Mouse (Mus musculus): ENCODE data around the gene Rnd1. TPM values are rescaled to one million over a fixed set of nuclear protein-coding genes. Genes with fewer than 3 reads are reported as not detected.

The Rnd1 gene
- total RNA-seq, 2 experiments from 2014 or later = 8.3 to 9.4 TPM

DNA sequence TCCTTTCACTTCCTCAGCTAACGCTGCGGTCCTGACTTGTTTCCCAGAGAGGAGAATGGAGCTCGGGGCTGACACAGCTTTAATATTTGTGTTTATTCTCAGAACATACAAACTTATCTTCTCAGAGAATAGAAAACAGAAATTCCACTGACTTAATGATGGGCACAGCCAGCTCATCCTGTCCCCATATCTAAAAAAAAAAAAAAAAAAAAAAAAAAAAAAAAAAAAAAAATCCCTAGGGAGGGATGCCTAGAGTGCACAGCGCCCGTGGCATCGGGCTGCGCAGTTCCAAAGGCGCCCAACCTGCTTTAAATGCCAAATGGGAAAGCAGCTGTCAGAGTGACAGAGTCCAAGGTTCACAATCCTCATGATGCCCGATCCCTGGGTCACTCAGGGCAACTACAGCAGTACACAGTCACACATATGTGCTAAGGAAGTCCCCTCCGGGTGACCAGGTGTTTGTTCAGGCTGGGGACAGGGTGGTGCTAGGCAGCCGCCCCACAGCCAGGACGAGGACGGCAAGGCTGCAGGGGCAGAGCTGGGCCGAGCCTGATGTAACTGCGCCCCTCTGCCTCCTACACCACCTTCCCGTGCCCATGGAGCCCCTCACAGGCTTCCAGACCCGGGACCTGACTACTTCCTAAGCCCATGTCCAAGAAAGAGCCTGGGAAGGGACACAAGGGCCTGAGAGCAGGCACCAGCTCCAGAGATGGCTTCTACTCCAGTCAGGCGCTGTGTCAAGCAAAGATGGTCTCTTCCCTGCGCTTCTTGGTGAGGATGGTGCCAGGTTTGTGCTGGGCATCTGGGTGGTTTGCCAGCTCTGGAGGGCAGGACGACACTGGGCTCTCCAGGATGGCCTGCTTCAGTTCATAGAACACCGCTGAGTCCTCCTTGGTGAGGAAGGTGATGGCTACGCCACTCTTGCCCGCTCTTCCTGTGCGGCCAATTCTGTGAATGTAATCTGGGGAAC lies 31.9 kb downstream of the Rnd1 start:
- DNase-seq (ENCODE audit: extremely low spot score in 1 of 2, low spot score in 1 of 2) = no peak

- DNase-seq (ENCODE audit: extremely low spot score in 1 of 2, low spot score in 1 of 2) = no peak
These were observed 32.9 kb downstream of the Rnd1 start for GRCm38 (mm10) chr15:98644406-98644805.

DNA sequence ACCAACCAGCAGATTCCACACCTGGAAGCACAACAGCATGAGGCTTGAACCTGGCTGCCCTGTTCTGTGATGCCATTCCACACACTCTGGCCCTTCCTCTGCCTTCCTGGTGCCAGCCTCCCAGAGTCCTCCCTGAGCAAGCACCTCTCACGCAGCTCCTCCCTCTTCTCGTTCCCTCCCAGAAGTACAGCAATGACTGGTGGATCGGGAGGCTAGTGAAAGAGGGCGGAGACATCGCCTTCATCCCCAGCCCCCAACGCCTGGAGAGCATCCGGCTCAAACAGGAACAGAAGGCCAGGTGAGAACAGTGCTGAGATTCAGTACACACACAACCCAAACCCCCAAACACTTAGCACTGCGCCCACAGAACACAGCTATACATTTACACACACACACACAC lies 37.1 kb downstream of the Rnd1 start:
- DNase-seq (ENCODE audit: extremely low spot score in 1 of 2, low spot score in 1 of 2) = no peak

GRCm38 (mm10) chr15:98637155-98637554 lies 40.1 kb downstream of the Rnd1 start:
- DNase-seq (ENCODE audit: extremely low spot score in 1 of 2, low spot score in 1 of 2) = no peak

DNA sequence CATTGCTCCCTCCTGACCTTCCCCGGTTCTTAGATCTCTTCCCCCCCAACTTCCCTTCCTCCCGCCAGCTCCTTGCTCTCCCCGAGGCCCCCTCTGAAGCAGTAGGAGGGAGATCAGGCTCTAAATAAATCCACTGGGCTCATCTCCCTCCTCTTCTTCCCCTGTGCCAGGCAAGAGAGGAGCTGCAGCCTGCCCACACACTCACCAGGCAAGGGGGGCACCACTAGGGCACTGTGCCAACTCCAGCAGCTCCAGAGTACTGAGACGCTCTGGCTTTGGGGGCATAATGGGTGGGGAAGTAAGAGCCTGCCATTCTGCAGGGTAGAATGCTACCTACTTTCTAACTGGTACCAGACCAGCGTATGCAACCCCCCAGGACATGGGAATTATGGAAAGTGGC lies 40.7 kb downstream of the Rnd1 start:
- no peak for DNase-seq (ENCODE audit: extremely low spot score in 1 of 2, low spot score in 1 of 2)

DNA sequence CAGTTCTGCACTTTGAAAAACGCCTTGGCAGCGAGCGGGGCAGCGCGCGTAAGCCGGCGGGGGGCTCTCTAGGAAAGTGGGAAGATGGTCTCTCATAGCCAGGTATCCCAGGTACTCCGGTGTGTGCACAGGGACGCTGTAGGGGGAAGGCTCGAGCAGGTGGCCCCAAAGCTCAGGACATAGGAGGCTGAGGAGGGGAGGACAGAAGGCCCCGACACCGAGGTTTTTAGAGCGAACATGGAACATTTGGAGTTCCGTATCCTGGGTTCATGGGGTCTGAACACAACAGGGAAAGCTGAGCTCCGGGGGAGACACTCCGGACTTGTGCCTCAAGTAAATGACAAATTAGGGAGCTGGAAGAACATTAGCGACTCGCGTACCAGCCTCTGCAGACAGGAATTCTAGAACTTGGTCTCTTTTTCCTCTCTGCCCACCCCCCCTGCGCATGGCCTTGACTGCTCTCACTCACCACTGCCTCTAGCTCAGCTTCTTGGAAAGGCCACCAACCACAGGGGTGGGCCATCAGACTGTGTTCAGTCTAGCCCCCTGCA lies 41.9 kb downstream of the Rnd1 start:
- no peak for DNase-seq (ENCODE audit: extremely low spot score in 1 of 2, low spot score in 1 of 2)

DNA sequence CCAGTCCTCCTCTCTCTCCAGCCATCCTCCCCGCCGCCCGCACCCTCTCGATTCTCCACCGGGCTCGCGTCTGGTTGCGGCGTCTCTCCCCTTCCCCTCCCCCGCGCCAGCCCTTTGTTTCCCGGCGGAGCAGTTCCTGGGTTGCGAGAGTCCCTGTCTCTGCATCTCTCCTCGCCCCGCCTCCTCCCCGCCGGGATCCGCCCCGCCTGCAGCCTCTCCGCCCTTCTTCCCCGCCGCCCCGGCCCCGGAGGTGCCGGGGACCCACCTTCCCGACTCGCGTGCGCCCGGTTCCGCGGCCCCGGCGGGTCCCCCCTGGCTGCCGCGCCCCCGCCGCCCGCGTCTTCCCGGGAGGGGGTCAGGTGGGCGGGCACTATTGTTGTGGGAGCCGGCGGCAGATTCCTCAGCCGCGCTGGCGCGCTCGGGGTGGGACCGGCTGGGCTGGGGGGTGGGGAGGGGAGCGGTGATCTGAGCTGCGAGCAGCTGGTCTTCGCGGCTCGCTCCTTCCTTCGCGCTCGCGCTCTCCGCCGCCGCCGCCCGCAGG lies 42.6 kb downstream of the Rnd1 start:
- DNase-seq (ENCODE audit: extremely low spot score in 1 of 2, low spot score in 1 of 2) = peak; percentile 69 to 75

DNA sequence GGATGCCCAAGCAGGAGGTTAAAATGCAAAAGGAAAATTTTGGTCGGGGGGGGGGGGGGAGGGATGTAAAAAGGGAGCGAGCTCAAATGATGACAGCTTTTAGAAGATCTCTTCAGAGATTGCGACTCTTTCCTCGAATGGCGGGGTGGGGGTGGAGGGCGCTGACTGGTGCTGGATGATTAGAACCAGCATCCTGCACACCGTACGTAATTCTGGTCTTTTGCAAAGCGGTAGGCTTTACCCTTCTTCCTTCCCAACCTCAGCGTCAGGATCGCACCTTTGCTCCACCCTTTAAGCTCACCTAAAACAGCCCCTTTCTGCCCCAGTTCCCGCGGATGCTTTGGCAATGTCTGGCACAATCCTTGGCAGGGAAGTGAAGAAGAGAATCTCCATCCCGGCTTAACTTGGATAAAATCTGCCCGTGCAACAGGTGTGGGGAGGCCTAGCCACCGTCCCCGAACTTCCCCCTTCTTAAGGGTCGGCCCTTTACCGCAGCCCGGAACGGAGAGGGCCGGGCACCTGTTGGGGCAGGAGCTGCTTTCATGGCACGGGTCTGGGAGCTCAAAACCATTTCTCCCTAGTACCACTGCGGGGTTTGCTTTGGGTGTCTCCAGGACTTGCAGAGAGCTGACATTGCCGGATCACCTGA lies 43.3 kb downstream of the Rnd1 start:
- no peak for DNase-seq (ENCODE audit: extremely low spot score in 1 of 2, low spot score in 1 of 2)

GRCm38 (mm10) chr15:98632921-98633320 lies 44.3 kb downstream of the Rnd1 start:
- DNase-seq (ENCODE audit: extremely low spot score in 1 of 2, low spot score in 1 of 2) = no peak

GRCm38 (mm10) chr15:98632107-98632744 lies 45.0 kb downstream of the Rnd1 start:
- no peak for DNase-seq (ENCODE audit: extremely low spot score in 1 of 2, low spot score in 1 of 2)

GRCm38 (mm10) chr15:98631493-98631892 lies 45.8 kb downstream of the Rnd1 start:
- DNase-seq (ENCODE audit: extremely low spot score in 1 of 2, low spot score in 1 of 2) = peak in 1 of 2 experiments; percentile 72

DNA sequence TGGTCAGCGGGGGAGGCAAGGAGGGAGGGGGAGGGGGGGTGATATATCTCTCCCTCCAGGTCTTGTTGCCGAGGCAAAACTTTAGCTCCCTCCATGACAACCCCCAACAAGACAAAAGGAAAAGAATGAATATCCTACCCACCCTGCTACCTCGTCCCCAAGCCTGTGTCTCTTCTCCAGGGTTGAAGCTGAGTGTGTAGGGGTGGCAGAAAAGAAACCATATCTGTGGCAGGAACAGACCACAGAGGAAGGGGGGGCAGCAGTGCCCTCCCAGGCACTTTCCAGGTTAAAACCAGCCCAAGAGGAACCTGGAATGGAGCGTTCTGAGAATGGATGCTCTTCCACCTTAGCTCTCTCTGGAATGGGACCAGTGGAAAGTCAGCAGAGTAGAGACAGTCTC lies 46.7 kb downstream of the Rnd1 start, which contains the start of gene Cacnb3:
Gene Cacnb3 (plus strand): TSS at position 301 of the 400 bp plus-strand sequence.
- DNase-seq (ENCODE audit: extremely low spot score in 1 of 2, low spot score in 1 of 2) = no peak

DNA sequence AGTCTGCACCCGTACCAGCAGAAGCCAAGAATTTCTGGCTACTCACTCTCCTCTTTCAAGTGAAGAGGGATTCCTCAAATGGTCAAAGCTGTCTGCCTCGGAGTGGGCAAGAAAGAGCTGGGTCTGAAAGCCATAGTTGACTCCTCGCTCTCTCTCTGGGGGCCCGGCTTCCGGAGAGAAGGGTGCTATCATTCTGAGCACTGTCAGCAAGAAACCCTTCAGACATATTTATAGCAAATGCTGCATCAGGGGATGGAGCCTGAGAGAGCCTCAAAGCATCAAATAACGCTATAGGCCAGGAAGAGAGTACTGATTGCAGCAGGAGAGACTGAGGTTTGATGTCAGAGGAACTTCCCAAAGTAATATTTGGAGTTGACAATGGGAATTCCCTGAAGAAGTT lies 47.8 kb downstream of the Rnd1 start:
- DNase-seq (ENCODE audit: extremely low spot score in 1 of 2, low spot score in 1 of 2) = no peak

GRCm38 (mm10) chr15:98628589-98629254 lies 48.5 kb downstream of the Rnd1 start:
- no peak for DNase-seq (ENCODE audit: extremely low spot score in 1 of 2, low spot score in 1 of 2)

GRCm38 (mm10) chr15:98626487-98627212 lies 50.6 kb downstream of the Rnd1 start:
- no peak for DNase-seq (ENCODE audit: extremely low spot score in 1 of 2, low spot score in 1 of 2)

- no peak for DNase-seq (ENCODE audit: extremely low spot score in 1 of 2, low spot score in 1 of 2)
These were observed 51.2 kb downstream of the Rnd1 start for GRCm38 (mm10) chr15:98626078-98626477.

GRCm38 (mm10) chr15:98623361-98623821 lies 53.9 kb downstream of the Rnd1 start:
- DNase-seq (ENCODE audit: extremely low spot score in 1 of 2, low spot score in 1 of 2) = no peak

DNA sequence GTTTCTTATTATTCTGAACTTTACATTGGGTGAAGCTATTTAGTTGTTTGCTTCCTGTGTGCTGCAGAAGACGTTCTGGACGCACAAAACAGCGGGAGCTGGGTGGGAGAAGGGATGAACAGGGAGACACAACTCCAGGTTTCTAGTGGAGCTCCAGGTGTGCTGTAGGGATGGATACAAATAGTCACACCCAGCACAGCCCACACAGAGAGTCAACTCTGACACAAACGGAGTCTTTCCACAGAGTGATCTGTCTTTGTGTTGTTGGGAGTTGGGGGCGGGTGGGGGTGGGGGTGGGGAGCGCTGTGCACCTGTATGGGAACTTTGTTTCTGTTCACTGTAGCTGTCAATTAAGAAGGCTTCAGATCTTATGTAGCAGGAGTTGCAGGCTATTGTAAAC lies 54.5 kb downstream of the Rnd1 start:
- no peak for DNase-seq (ENCODE audit: extremely low spot score in 1 of 2, low spot score in 1 of 2)

GRCm38 (mm10) chr15:98622199-98622598 lies 55.1 kb downstream of the Rnd1 start:
- no peak for DNase-seq (ENCODE audit: extremely low spot score in 1 of 2, low spot score in 1 of 2)
